Mouse (Mus musculus) gastrocnemius, postnatal 25 days (tissue): Measurements from ENCODE around the gene Olfr1116. TPM values are rescaled to one million over a fixed set of nuclear protein-coding genes. Genes with fewer than 3 reads are reported as not detected.
"Not testable (repeated sequence)": the region's sequence is repeated elsewhere in the genome, so short reads cannot be mapped to it uniquely, and the experiment has no call there.

ENCODE experiments used
- DNase-seq: peaks from one replicate; pipeline ENCODE4 v3.0.0; 2022
- long read RNA-seq, 2 experiments: library from polyadenylated mRNA; stranded (forward); transcript quantifications; one replicate each; pipeline ENCODE4 v2.0.0; 2021
- microRNA-seq, 2 experiments: library from miRNA; unstranded; fragments of <30 nt; microRNA quantifications; one replicate each; pipeline ENCODE4 v1.2.0; 2021; ENCODE audit warnings: borderline replicate concordance in 2 of 2
- total RNA-seq, 2 experiments: library from RNA; stranded (reverse); gene quantifications; 1 replicate in 1 of 2; 2 replicates in 1 of 2; pipeline ENCODE4 v1.2.3; 2021

The Olfr1116 gene
- total RNA-seq = not detected
- long read RNA-seq, experiment 1 = 0 reads
- long read RNA-seq, experiment 2 = 0 reads

DNA sequence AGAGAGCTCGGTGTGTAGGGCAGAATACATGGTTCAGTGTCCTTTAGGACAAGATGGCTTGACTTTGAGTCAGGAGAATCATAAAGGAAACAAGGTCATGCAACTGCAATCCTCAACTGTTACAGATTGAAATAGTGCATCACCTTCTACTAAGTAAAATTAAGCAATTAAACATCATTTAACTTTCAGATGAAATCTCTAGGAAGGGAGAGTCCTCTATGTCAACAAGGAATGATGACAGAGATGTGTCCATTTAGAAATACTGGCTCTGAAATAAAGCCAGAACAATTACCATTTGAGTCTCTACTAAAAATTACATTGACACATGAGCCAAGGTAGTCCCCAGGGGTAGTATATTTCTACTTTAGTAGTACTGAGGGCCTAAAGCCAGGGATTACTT is at the start of gene Olfr1116:
Olfr1116 (plus strand) TSS at position 301 of the 400 bp plus-strand sequence.
- DNase-seq = no peak

DNA sequence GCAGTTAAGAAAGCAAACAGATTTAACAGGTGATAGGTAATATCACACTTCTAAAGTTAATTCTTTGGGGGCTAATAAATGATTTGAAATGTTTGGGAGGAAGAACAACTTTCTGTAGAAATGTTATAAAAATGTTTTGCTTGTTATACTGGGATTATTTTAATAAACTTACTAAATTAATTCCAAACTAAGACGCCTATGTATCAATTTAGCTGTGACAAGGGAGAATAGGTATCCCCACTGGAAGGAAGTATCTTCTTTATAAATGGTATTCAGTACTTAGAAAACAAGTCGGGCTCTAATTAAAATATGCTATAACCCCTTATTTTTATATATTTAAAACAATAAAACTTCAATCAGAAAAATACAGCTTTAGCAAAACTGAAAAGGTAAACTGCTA is 19.6 kb upstream of the Olfr1116 start, which contains the start of gene Olfr1115:
Olfr1115 (plus strand) TSS at position 301 of the 400 bp plus-strand sequence.
- no peak for DNase-seq

DNA sequence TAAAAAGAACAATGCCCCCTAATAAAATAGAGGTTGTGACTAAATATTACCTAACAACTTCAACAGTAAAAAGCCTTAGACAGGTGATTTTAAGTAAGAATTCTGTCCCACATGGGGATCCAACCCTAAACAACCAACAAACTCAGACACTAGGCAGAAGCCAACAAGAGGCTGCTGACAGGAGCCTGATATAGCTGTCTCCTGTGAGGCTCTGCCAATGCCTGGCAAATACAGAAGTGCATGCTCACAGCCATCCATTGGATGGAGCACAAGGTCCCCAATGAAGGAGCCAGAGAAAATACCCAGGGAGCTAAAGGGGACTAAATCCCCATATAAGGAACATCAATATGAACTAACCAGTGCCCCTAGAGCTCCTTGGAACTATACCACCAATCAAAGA is 26.6 kb downstream of the Olfr1116 start:
- not testable (repeated sequence) for DNase-seq

DNA sequence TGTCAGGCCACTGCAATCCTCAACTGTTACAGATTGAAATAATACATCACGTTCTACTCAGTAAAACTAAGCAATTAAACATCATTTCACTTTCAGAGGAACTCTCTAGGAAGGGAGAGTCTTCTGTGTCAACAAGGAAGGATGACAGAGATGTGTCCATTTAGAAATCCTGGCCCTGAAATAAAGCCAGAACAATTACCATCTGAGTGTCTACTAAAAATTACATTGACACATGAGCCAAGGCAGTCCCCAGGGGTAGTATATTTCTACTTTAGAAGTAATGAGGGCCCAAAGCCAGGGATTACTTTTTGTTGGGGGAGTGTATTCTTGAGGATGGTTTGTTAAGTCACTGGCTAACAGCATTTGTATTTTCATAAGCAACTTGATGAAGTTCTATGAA is 39.9 kb downstream of the Olfr1116 start, which contains the start of gene Olfr1118:
Olfr1118 (plus strand) TSS at position 301 of the 400 bp plus-strand sequence.
- DNase-seq = no peak

Small RNA genes within 50 kb of the gene (microRNA-seq; reads per million reads assigned to microRNA genes)
- gene Gm27438 = 0 reads per million in 2 experiments

Other genes starting within 250 kb of the Olfr1116 start
- gene Olfr1104, start 240.5 kb upstream of the Olfr1116 start, total RNA-seq = not detected
- gene Olfr1105, start 231.0 kb upstream of the Olfr1116 start, total RNA-seq = not detected
- not detected for gene Olfr1106, start 215.3 kb upstream of the Olfr1116 start, total RNA-seq
- not detected for gene Olfr1107, start 191.7 kb upstream of the Olfr1116 start, total RNA-seq
- not detected for gene Olfr1109, start 171.5 kb upstream of the Olfr1116 start, total RNA-seq
- not detected for gene Olfr259, start 153.0 kb upstream of the Olfr1116 start, total RNA-seq
- not detected for gene Olfr1110, start 127.2 kb upstream of the Olfr1116 start, total RNA-seq
- gene Olfr1111, start 114.9 kb upstream of the Olfr1116 start, total RNA-seq = not detected
- not detected for gene Olfr1112, start 79.7 kb upstream of the Olfr1116 start, total RNA-seq
- gene Olfr1113, start 58.6 kb upstream of the Olfr1116 start, total RNA-seq = not detected
- not detected for gene Olfr1115, start 19.5 kb upstream of the Olfr1116 start, total RNA-seq
- gene Olfr1118, start 40.0 kb downstream of the Olfr1116 start, total RNA-seq = not detected
- not detected for gene Olfr1120, start 87.3 kb downstream of the Olfr1116 start, total RNA-seq
- not detected for gene Olfr1121, start 102.4 kb downstream of the Olfr1116 start, total RNA-seq
- gene Olfr1122, start 118.3 kb downstream of the Olfr1116 start, total RNA-seq = not detected
- gene Olfr1123, start 149.1 kb downstream of the Olfr1116 start, total RNA-seq = not detected
- gene Olfr1124, start 162.7 kb downstream of the Olfr1116 start, total RNA-seq = not detected
- not detected for gene Olfr1126, start 186.4 kb downstream of the Olfr1116 start, total RNA-seq
- gene Pramel7, start 229.6 kb downstream of the Olfr1116 start, total RNA-seq = not detected
- not detected for gene Pramel6, start 239.0 kb downstream of the Olfr1116 start, total RNA-seq